Mouse (Mus musculus) bone marrow, adult 2 months (tissue): ENCODE results near the gene Mob1b.

Source experiments
- CTCF ChIP-seq: fragments of 200-500 bp; IDR thresholded peaks from 2 replicates; pipeline ENCODE4 v1.5.1; 2011; ENCODE audit warnings: low read length, control low read depth; ENCODE audit not compliant: control insufficient read depth, insufficient read depth
- POLR2A ChIP-seq: fragments of 200-500 bp; IDR thresholded peaks from 2 replicates; pipeline ENCODE4 v1.6.1; 2011; ENCODE audit warnings: low read depth, mild to moderate bottlenecking, control low read depth, low read length, borderline replicate concordance; ENCODE audit not compliant: control insufficient read depth

DNA sequence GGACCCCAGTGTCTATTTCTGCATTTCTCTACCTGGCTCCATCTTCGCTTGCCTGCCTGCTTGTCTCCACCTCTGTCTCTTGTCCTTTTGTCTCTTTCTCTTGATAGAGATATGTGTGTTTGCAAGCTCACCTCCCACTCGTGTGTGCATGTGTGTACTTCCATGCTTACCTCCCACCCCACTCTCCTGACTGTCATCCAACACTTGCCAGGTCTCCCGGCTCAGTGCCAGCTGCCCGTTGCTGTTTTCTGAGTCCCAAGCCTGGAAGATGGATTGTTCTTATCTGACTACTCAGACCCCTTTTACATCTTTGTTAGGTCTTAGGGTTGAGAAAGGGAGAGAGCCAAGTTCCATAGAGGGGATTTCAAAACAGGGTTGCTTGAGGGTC, 1.6 kb downstream of the Mob1b start:
- TF ChIP-seq CTCF (no peak), POLR2A (no peak)
